Mouse (Mus musculus): ENCODE data around the gene Gm38392. TPM values are rescaled to one million over a fixed set of nuclear protein-coding genes. Genes with fewer than 3 reads are reported as not detected.

Gm38392 gene
- total and polyA plus RNA-seq, 2 experiments from 2014 or later, result 0.16 TPM; not detected in 1

- ATAC-seq, result no peak
- H3K9me3 ChIP-seq (ENCODE audit: low read length), result no peaks in the 10 kb centered on the region
- H3K36me3 ChIP-seq (ENCODE audit: insufficient read depth), result peaks cover 5% of the 10 kb centered on the region
- TF ChIP-seq CTCF (IDR thresholded peaks at IDR 0.05; ENCODE audit: low read depth), result peak; percentile 73
- DNase-seq, result peak; percentile 47
- no peaks in the 10 kb centered on the region for H3K27me3 ChIP-seq (ENCODE audit: insufficient read depth, low read length)
- no peak overlapping the region for H3K4me2 ChIP-seq (ENCODE audit: low read depth)
- H3K9ac ChIP-seq, result no peak overlapping the region
- H3K27ac ChIP-seq (ENCODE audit: low read depth, low read length), result 0 out of 2 replicates have a peak overlapping the region, but pooled peaks have one; percentile 21
- H3K4me1 ChIP-seq (ENCODE audit: insufficient read depth), result peaks cover 29% of the 10 kb centered on the region
- 10% methylated on average over 3 of the region's 3 CpGs for WGBS
- H3K4me3 ChIP-seq (ENCODE audit: low read depth, low read length), result no peak overlapping the region
Observed at GRCm38 (mm10) chr3:88235216-88235615, 51.8 kb downstream of the Gm38392 start.

GRCm38 (mm10) chr3:88234041-88234440 lies 53.0 kb downstream of the Gm38392 start:
- DNase-seq, result no peak
- H3K27ac ChIP-seq (ENCODE audit: low read depth, low read length), result peak overlapping the region; percentile 62; the same call in 1 of the 2 replicates
- H3K4me2 ChIP-seq (ENCODE audit: low read depth), result no peak overlapping the region
- 35% methylated on average over 8 of the region's 8 CpGs for WGBS
- peaks cover 32% of the 10 kb centered on the region for H3K4me1 ChIP-seq (ENCODE audit: insufficient read depth)
- H3K9ac ChIP-seq, result no peak overlapping the region
- peaks cover 17% of the 10 kb centered on the region for H3K36me3 ChIP-seq (ENCODE audit: insufficient read depth)
- no peaks in the 10 kb centered on the region for H3K27me3 ChIP-seq (ENCODE audit: insufficient read depth, low read length)
- no peak overlapping the region for H3K4me3 ChIP-seq (ENCODE audit: low read depth, low read length)
- H3K9me3 ChIP-seq (ENCODE audit: low read length), result no peaks in the 10 kb centered on the region
- ATAC-seq, result no peak
- TF ChIP-seq CTCF (IDR thresholded peaks at IDR 0.05; ENCODE audit: low read depth), result no peak

GRCm38 (mm10) chr3:88232851-88233649 lies 54.0 kb downstream of the Gm38392 start:
- DNase-seq (peak; percentile 21), ATAC-seq (no peak)
- TF ChIP-seq CTCF (IDR thresholded peaks at IDR 0.05; ENCODE audit: low read depth), result no peak
- 13% methylated on average over 7 of the region's 7 CpGs for WGBS
- Histone ChIP-seq H3K4me2 (ENCODE audit: low read depth) (no peak overlapping the region), H3K9ac (peak overlapping the region; percentile 3; the same call in 1 of the 2 replicates), H3K27me3 (ENCODE audit: insufficient read depth, low read length) (no peaks in the 10 kb centered on the region), H3K36me3 (ENCODE audit: insufficient read depth) (peaks cover 27% of the 10 kb centered on the region), H3K4me3 (ENCODE audit: low read depth, low read length) (no peak overlapping the region), H3K27ac (ENCODE audit: low read depth, low read length) (peak overlapping the region; percentile 62), H3K9me3 (ENCODE audit: low read length) (no peaks in the 10 kb centered on the region), H3K4me1 (ENCODE audit: insufficient read depth) (peaks cover 29% of the 10 kb centered on the region)

- peaks cover 36% of the 10 kb centered on the region for H3K4me1 ChIP-seq (ENCODE audit: insufficient read depth)
- WGBS, result 19% methylated on average over 7 of the region's 7 CpGs
Observed at GRCm38 (mm10) chr3:88232301-88232702, 54.7 kb downstream of the Gm38392 start.

GRCm38 (mm10) chr3:88231061-88231641 lies 55.9 kb downstream of the Gm38392 start:
- ATAC-seq, result peak; percentile 78
- peak overlapping the region; percentile 25 for H3K9ac ChIP-seq
- no peak for TF ChIP-seq CTCF (IDR thresholded peaks at IDR 0.05; ENCODE audit: low read depth)

More at GRCm38 (mm10) chr3:88232301-88232702, 54.7 kb downstream of the Gm38392 start:
- Histone ChIP-seq H3K9me3 (ENCODE audit: low read length) (no peaks in the 10 kb centered on the region), H3K27me3 (ENCODE audit: insufficient read depth, low read length) (no peaks in the 10 kb centered on the region), H3K27ac (ENCODE audit: low read depth, low read length) (peak overlapping the region; percentile 62), H3K4me2 (ENCODE audit: low read depth) (no peak overlapping the region), H3K36me3 (ENCODE audit: insufficient read depth) (peaks cover 31% of the 10 kb centered on the region), H3K4me3 (ENCODE audit: low read depth, low read length) (no peak overlapping the region), H3K9ac (no peak overlapping the region)
- DNase-seq, result peak; percentile 76
- peak; percentile 67 for ATAC-seq
- no peak for TF ChIP-seq CTCF (IDR thresholded peaks at IDR 0.05; ENCODE audit: low read depth)

GRCm38 (mm10) chr3:88230262-88231047 lies 56.6 kb downstream of the Gm38392 start:
- TF ChIP-seq CTCF (IDR thresholded peaks at IDR 0.05; ENCODE audit: low read depth), result no peak
- Histone ChIP-seq H3K4me2 (ENCODE audit: low read depth) (no peak overlapping the region), H3K4me1 (ENCODE audit: insufficient read depth) (peaks cover 48% of the 10 kb centered on the region), H3K4me3 (ENCODE audit: low read depth, low read length) (no peak overlapping the region), H3K27ac (ENCODE audit: low read depth, low read length) (peak overlapping the region; percentile 95), H3K9me3 (ENCODE audit: low read length) (no peaks in the 10 kb centered on the region), H3K36me3 (ENCODE audit: insufficient read depth) (peaks cover 47% of the 10 kb centered on the region), H3K27me3 (ENCODE audit: insufficient read depth, low read length) (no peaks in the 10 kb centered on the region), H3K9ac (peak overlapping the region; percentile 25; the same call in 1 of the 2 replicates)
- 19% methylated on average over 17 of the region's 17 CpGs for WGBS
- ATAC-seq (peak; percentile 1; the same call in 1 of the 2 replicates), DNase-seq (peak; percentile 74)

More at GRCm38 (mm10) chr3:88231061-88231641, 55.9 kb downstream of the Gm38392 start:
- peaks cover 41% of the 10 kb centered on the region for H3K4me1 ChIP-seq (ENCODE audit: insufficient read depth)
- H3K36me3 ChIP-seq (ENCODE audit: insufficient read depth), result peaks cover 40% of the 10 kb centered on the region
- H3K27me3 ChIP-seq (ENCODE audit: insufficient read depth, low read length), result no peaks in the 10 kb centered on the region
- H3K9me3 ChIP-seq (ENCODE audit: low read length), result no peaks in the 10 kb centered on the region
- H3K4me3 ChIP-seq (ENCODE audit: low read depth, low read length), result no peak overlapping the region
- whole genome bisulfite sequencing, result 33% methylated on average over 1 of the region's 1 CpGs
- no peak overlapping the region for H3K4me2 ChIP-seq (ENCODE audit: low read depth)
- H3K27ac ChIP-seq (ENCODE audit: low read depth, low read length), result peak overlapping the region; percentile 95
- DNase-seq, result peak; percentile 78

Data from forebrain, postnatal 0 days (tissue).